Mouse (Mus musculus) liver, embryonic 14.5 days (tissue): Measurements from ENCODE around the gene Cct6b. TPM values are rescaled to one million over a fixed set of nuclear protein-coding genes. Genes with fewer than 3 reads are reported as not detected.

ENCODE experiments used
- ATAC-seq: fragments of 200-750 bp; cut with Nextera tagmentation; 2 replicates; pipeline ENCODE4 v1.8.0; 2017; ENCODE audit warnings: moderate number of reproducible peaks, mild to moderate bottlenecking, moderate library complexity; ENCODE audit not compliant: insufficient read depth
- DNase-seq, 3 experiments: peaks; one replicate each; pipeline ENCODE4 v3.0.0-alpha.2; 2012 to 2013; ENCODE audit warnings: low read depth in 3 of 3, low spot score in 3 of 3
- H3K27ac ChIP-seq: fragments of 300-500 bp; sonication (generic); 2 replicates; pipeline ENCODE4 v1.5.1; 2014; ENCODE audit warnings: moderate library complexity, mild to moderate bottlenecking, control low read depth, inconsistent platforms
- H3K27me3 ChIP-seq: fragments of 300-500 bp; sonication (generic); 2 replicates; pipeline ENCODE4 v1.6.1; 2014; ENCODE audit warnings: mild to moderate bottlenecking, low read length, moderate library complexity; ENCODE audit not compliant: control insufficient read depth, insufficient read depth
- H3K36me3 ChIP-seq: fragments of 300-500 bp; sonication (generic); replicated peaks from 2 replicates; pipeline ENCODE4 v1.6.1; 2014; ENCODE audit warnings: low read depth; ENCODE audit not compliant: control insufficient read depth, insufficient read depth
- H3K4me1 ChIP-seq, 2 experiments: fragments of 200-500 bp in 1 of 2; fragments of 300-500 bp in 1 of 2; sonication (generic) in 1 of 2; replicated peaks; 2 replicates each; pipeline ENCODE4 v1.6.1; 2012 to 2014; ENCODE audit warnings: antibody characterized with exemption in 1 of 2, inconsistent platforms in 1 of 2, low read length in 1 of 2; ENCODE audit not compliant: control insufficient read depth in 2 of 2, insufficient read depth in 2 of 2
- H3K4me2 ChIP-seq: fragments of 300-500 bp; sonication (generic); 2 replicates; pipeline ENCODE4 v1.6.1; 2014; ENCODE audit warnings: low read depth, mild to moderate bottlenecking, control low read depth, moderate library complexity
- H3K4me3 ChIP-seq, 2 experiments: fragments of 200-500 bp in 1 of 2; fragments of 300-500 bp in 1 of 2; sonication (generic) in 1 of 2; 2 replicates each; pipeline ENCODE4 v1.5.1; 2012 to 2014; ENCODE audit warnings: low read depth in 2 of 2, low read length in 2 of 2, mild to moderate bottlenecking in 2 of 2, control low read depth in 1 of 2, inconsistent platforms in 1 of 2, moderate library complexity in 1 of 2; ENCODE audit not compliant: insufficient read depth in 1 of 2
- H3K9ac ChIP-seq: fragments of 300-500 bp; sonication (generic); replicated peaks from 2 replicates; pipeline ENCODE4 v1.6.1; 2014; ENCODE audit warnings: mild to moderate bottlenecking, control low read depth, moderate library complexity
- H3K9me3 ChIP-seq: fragments of 300-500 bp; sonication (generic); 2 replicates; pipeline ENCODE4 v1.6.1; 2016; ENCODE audit warnings: low read length, mixed read lengths; ENCODE audit not compliant: control insufficient read depth
- CTCF ChIP-seq: IDR thresholded peaks from 2 replicates; pipeline ENCODE4 v1.5.1; 2016; ENCODE audit warnings: antibody characterized with exemption, low read depth, control low read depth
- EP300 ChIP-seq: IDR thresholded peaks from 2 replicates; pipeline ENCODE4 v1.6.1; 2016; ENCODE audit warnings: antibody characterized with exemption, low read depth
- WGBS: fragments of 180-500 bp; shearing (Covaris S2); extraction: QIAGEN DNeasy Blood & Tissue Kit; methylation state at CpG from one replicate; pipeline ENCODE4 v1.1.7; 2014; ENCODE audit not compliant: insufficient replicate concordance; 5-methylcytosine and 5-hydroxymethylcytosine counted together
- polyA plus RNA-seq, 2 experiments: library from polyadenylated mRNA; depleted of rRNA in 1 of 2; stranded (reverse) in 1 of 2; unstranded in 1 of 2; fragments of >200 nt; fragmentation: Nextera tagmentation in 1 of 2; extraction: Ambion mirVana in 1 of 2; gene quantifications; 2 replicates each; pipeline versions ENCODE4 v1.2.1 to v1.2.3; 2012 to 2014

Gene Cct6b
- polyA plus RNA-seq, 2 experiments, result 0.08 to 0.27 TPM

DNA sequence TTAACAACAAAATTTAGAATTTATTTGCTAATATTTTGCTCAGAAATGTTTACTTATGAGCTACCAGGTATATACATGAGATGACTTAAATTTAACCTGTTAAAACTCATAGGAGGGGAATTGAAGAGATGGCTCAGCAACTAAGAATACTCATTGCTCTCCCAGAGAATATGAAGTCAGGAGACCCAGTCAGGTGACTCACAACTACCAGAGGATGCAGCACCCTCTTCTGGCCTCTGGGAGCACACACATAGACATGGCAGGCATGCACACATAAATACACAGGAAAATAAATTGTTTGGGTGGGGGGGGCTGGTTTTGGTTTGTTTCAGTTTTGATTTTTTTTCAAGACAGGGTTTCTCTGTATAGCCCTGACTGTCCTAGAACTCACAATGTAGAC is 25.1 kb downstream of the Cct6b start:
- H3K4me1 ChIP-seq, result no peaks in the 10 kb centered on the region
- TF ChIP-seq EP300 (no peak), CTCF (no peak)
- no peaks in the 10 kb centered on the region for H3K9me3 ChIP-seq
- H3K27me3 ChIP-seq, result no peaks in the 10 kb centered on the region
- DNase-seq (no peak), ATAC-seq (no peak)
- H3K9ac ChIP-seq, result no peak overlapping the region
- no peak overlapping the region for H3K4me3 ChIP-seq
- no peak overlapping the region for H3K27ac ChIP-seq
- H3K4me2 ChIP-seq, result no peak overlapping the region
- H3K36me3 ChIP-seq, result no peaks in the 10 kb centered on the region

- no peaks in the 10 kb centered on the region for H3K27me3 ChIP-seq
- no peak overlapping the region for H3K4me2 ChIP-seq
- TF ChIP-seq EP300, result no peak
- peak; percentile 43 for TF ChIP-seq CTCF
- no peaks in the 10 kb centered on the region for H3K9me3 ChIP-seq
- H3K36me3 ChIP-seq, result no peaks in the 10 kb centered on the region
- no peak for ATAC-seq
- DNase-seq, result no peak
- H3K4me1 ChIP-seq, result no peaks in the 10 kb centered on the region
- no peak overlapping the region for H3K27ac ChIP-seq
- H3K4me3 ChIP-seq, result no peak overlapping the region
- H3K9ac ChIP-seq, result no peak overlapping the region
Observed at GRCm38 (mm10) chr11:82734227-82734626, 29.9 kb downstream of the Cct6b start.

- 73% methylated on average over 2 of the region's 2 CpGs for WGBS
- no peak overlapping the region for H3K4me2 ChIP-seq
Observed at GRCm38 (mm10) chr11:82726862-82727261, 37.3 kb downstream of the Cct6b start.

DNA sequence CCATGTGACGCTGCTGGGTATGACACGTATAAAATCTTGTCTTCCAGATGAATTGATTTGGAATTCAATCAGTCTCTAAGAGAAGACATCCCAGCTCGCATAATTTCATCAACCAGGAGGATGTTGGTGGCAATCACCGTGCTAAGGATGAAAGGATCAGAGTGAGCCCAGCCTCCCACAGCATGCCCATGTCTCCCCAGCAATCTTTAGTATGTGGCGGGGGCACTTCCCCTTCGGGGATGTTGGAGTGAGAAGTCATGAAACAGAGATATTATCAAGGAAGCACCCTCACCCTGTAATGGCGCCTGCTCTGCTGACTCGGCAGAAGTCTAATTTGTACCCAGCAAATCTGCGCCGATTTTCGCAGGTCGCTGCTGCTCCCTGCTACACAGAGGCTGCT is 44.8 kb downstream of the Cct6b start:
- 43% methylated on average over 12 of the region's 12 CpGs for whole genome bisulfite sequencing
- no peaks in the 10 kb centered on the region for H3K4me1 ChIP-seq
- TF ChIP-seq CTCF (no peak), EP300 (no peak)
- H3K27ac ChIP-seq, result no peak overlapping the region
- DNase-seq, result no peak
- no peak overlapping the region for H3K4me2 ChIP-seq
- no peak overlapping the region for H3K9ac ChIP-seq
- H3K27me3 ChIP-seq, result no peaks in the 10 kb centered on the region
- H3K4me3 ChIP-seq, result no peak overlapping the region
- ATAC-seq, result no peak
- no peaks in the 10 kb centered on the region for H3K36me3 ChIP-seq
- H3K9me3 ChIP-seq, result no peaks in the 10 kb centered on the region

More at GRCm38 (mm10) chr11:82726862-82727261, 37.3 kb downstream of the Cct6b start:
- no peaks in the 10 kb centered on the region for H3K9me3 ChIP-seq
- H3K4me3 ChIP-seq, result no peak overlapping the region
- H3K27me3 ChIP-seq, result no peaks in the 10 kb centered on the region
- TF ChIP-seq EP300, result no peak
- TF ChIP-seq CTCF, result peak; percentile 42
- H3K4me1 ChIP-seq, result no peaks in the 10 kb centered on the region
- ATAC-seq (no peak), DNase-seq (no peak)
- no peak overlapping the region for H3K27ac ChIP-seq
- no peak overlapping the region for H3K9ac ChIP-seq
- H3K36me3 ChIP-seq, result no peaks in the 10 kb centered on the region

- Histone ChIP-seq H3K9ac (no peak overlapping the region), H3K4me3 (no peak overlapping the region), H3K27me3 (no peaks in the 10 kb centered on the region), H3K36me3 (no peaks in the 10 kb centered on the region), H3K27ac (no peak overlapping the region), H3K4me2 (no peak overlapping the region), H3K4me1 (no peaks in the 10 kb centered on the region), H3K9me3 (no peaks in the 10 kb centered on the region)
- TF ChIP-seq EP300, result no peak
- no peak for TF ChIP-seq CTCF
- ATAC-seq (no peak), DNase-seq (no peak)
- 64% methylated on average over 3 of the region's 3 CpGs for WGBS
Observed at GRCm38 (mm10) chr11:82712681-82713080, 51.4 kb downstream of the Cct6b start.
